Mouse (Mus musculus) spleen, adult 2 months (tissue): ENCODE measurements around the gene Gnaq.

Experiments
- CTCF ChIP-seq: fragments of 200-500 bp; IDR thresholded peaks from 2 replicates; pipeline ENCODE4 v1.5.1; 2011; ENCODE audit warnings: mild to moderate bottlenecking, inconsistent platforms; ENCODE audit not compliant: insufficient read depth, insufficient read length, insufficient replicate concordance; ENCODE audit errors: extremely low read depth
- POLR2A ChIP-seq: fragments of 200-500 bp; IDR thresholded peaks from 2 replicates; pipeline ENCODE4 v1.6.1; 2011; ENCODE audit warnings: low read depth, low read length, inconsistent platforms

- TF ChIP-seq CTCF, result no peak
- TF ChIP-seq POLR2A, result no peak
Measured at GRCm38 (mm10) chr19:16434879-16435278, 302.2 kb downstream of the Gnaq start.
